ENCODE assay signal across 8 mouse cellular contexts in the genomic region with DNA sequence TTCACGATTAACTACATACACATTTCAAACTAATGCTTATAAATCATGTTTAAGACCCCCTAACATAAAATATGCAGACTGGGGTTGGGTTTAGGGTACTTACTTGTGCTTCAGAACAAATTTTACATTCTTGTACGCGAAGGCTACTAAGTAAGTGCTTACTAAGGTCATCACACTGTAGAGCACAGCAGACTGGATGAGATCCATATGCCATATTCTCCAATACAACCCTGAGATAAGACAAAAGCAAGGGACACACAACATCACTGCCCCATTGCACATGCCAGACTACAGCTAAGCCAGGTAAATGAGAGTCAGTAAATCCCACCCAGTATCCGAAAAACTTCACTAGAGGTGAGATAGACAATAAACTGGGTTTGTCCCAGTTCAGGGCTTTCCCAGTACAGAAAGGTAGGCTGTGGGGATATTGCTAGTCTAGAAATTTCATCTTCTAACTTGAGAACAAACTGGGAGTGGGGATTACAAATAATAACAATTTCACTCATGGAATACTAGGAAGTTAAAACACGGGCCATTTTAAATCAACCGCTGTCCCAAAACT. TPM values are rescaled to one million over a fixed set of nuclear protein-coding genes. Genes with fewer than 3 reads are reported as not detected.
DNase-seq lines count a peak whose midpoint lies in the region; ATAC-seq and TF ChIP-seq lines count a peak whose summit lies in the region.
"Had no signal": no experiment of that assay in that cellular context is flagged by ENCODE, and none has a peak within 500 bp of the region (broad histone marks: within the 10 kb centered on the region; RNA-seq: fewer than 3 reads in every experiment).

No protein-coding gene starts in this region.

- H3K4me3 ChIP-seq in lung, embryonic 16.5 days (ENCODE audit: low read length) = peak overlapping the region; percentile 69
- H3K4me3 ChIP-seq in embryonic fibroblast, embryonic 13.5 days (ENCODE audit: insufficient read depth, low read length) = peak overlapping the region; percentile 90
- H3K4me3 ChIP-seq in limb, embryonic 12.5 days (replicated peaks) = peak overlapping the region; percentile 82
- H3K4me3 ChIP-seq in small intestine, adult 2 months (ENCODE audit: low read depth, low read length) = peak overlapping the region; percentile 86

- no peak for TF ChIP-seq POLR2A in embryonic fibroblast, embryonic 13.5 days (IDR thresholded peaks at IDR 0.05; ENCODE audit: low read depth, low read length)
- TF ChIP-seq POLR2A in small intestine, adult 2 months (IDR thresholded peaks at IDR 0.05; ENCODE audit: low read depth, low read length) = no peak

- no peak for ATAC-seq in lung, embryonic 16.5 days (ENCODE audit: low read depth)
- no peak for ATAC-seq in limb, embryonic 12.5 days (ENCODE audit: insufficient number of reproducible peaks, insufficient read depth, low FRiP score, low TSS enrichment, low read depth)

- no peak for DNase-seq in lung, postnatal 36 days
- no peak for DNase-seq in frontal cortex, postnatal 36 days (ENCODE audit: low spot score in 2 of 2)
- no peak for DNase-seq in left cerebral cortex, postnatal 25 days (ENCODE audit: low spot score in 2 of 2)
- DNase-seq: cerebellum, adult 9-11 months had no signal

- intact Hi-C loops in left cerebral cortex, postnatal 25 days (cut with DNase I) = loop anchor here (2.0 to 5.0 kb wide), 4 partner anchors 46 to 541 kb away; no protein-coding TSS in a partner anchor

- peak overlapping the region; percentile 90 for H3K27ac ChIP-seq in lung, embryonic 16.5 days (ENCODE audit: low read length)
- peak overlapping the region; percentile 56 for H3K27ac ChIP-seq in embryonic fibroblast, embryonic 13.5 days (ENCODE audit: insufficient read depth, low read length)
- H3K27ac ChIP-seq in limb, embryonic 12.5 days = peak overlapping the region; percentile 91
- H3K27ac ChIP-seq in small intestine, adult 2 months (ENCODE audit: insufficient read depth, low read depth, low read length) = no peak overlapping the region; the same call in 1 of the 2 replicates

- WGBS in lung, embryonic 16.5 days = 17% methylated on average over 6 of the region's 6 CpGs
- WGBS in limb, embryonic 12.5 days = 31% methylated on average over 6 of the region's 6 CpGs
- 34% methylated on average over 6 of the region's 6 CpGs for WGBS in small intestine, adult 2 months

- no peak for TF ChIP-seq CTCF in embryonic fibroblast, embryonic 13.5 days (IDR thresholded peaks at IDR 0.05; ENCODE audit: borderline replicate concordance, insufficient read depth, low read length)
- TF ChIP-seq CTCF in small intestine, adult 2 months (IDR thresholded peaks at IDR 0.05; ENCODE audit: extremely low read depth, insufficient read length, insufficient replicate concordance, low read depth, low read length) = no peak

- peak overlapping the region; percentile 86 for H3K4me2 ChIP-seq in lung, embryonic 16.5 days (ENCODE audit: low read depth, low read length)
- peak overlapping the region; percentile 87 for H3K4me2 ChIP-seq in limb, embryonic 12.5 days

- H3K36me3 ChIP-seq in lung, embryonic 16.5 days (ENCODE audit: control insufficient read depth, insufficient read depth, low read length) = peaks cover 28% of the 10 kb centered on the region
- H3K36me3 ChIP-seq in limb, embryonic 12.5 days = peaks cover 40% of the 10 kb centered on the region
- H3K36me3 ChIP-seq in small intestine, adult 2 months (ENCODE audit: control insufficient read depth, insufficient read depth, low read length) = peaks cover 29% of the 10 kb centered on the region

- peaks cover 7% of the 10 kb centered on the region; the same call in 1 of the 2 replicates for H3K4me1 ChIP-seq in lung, embryonic 16.5 days (replicated peaks; ENCODE audit: control insufficient read depth, insufficient read depth, low read length)
- H3K4me1 ChIP-seq in embryonic fibroblast, embryonic 13.5 days (ENCODE audit: control insufficient read depth, insufficient read depth, low read length) = 0 out of 2 replicates have a peak, but pooled peaks cover 4% of the 10 kb centered on the region
- peaks cover 9% of the 10 kb centered on the region for H3K4me1 ChIP-seq in limb, embryonic 12.5 days (replicated peaks)
- no peaks in the 10 kb centered on the region for H3K4me1 ChIP-seq in small intestine, adult 2 months (ENCODE audit: control insufficient read depth, insufficient read depth, insufficient read length, low read length)

- H3K9ac ChIP-seq in lung, embryonic 16.5 days (ENCODE audit: low read length) = peak overlapping the region; percentile 87
- peak overlapping the region; percentile 83 for H3K9ac ChIP-seq in limb, embryonic 12.5 days (replicated peaks)

- no peaks in the 10 kb centered on the region for H3K9me3 ChIP-seq in lung, embryonic 16.5 days (ENCODE audit: control insufficient read depth, low read length)
- H3K9me3 ChIP-seq in limb, embryonic 12.5 days = no peaks in the 10 kb centered on the region

- H3K27me3 ChIP-seq in lung, embryonic 16.5 days (ENCODE audit: control insufficient read depth, insufficient read depth, low read depth, low read length) = no peaks in the 10 kb centered on the region
- no peaks in the 10 kb centered on the region for H3K27me3 ChIP-seq in limb, embryonic 12.5 days
- no peaks in the 10 kb centered on the region for H3K27me3 ChIP-seq in small intestine, adult 2 months (ENCODE audit: control insufficient read depth, insufficient read depth, low read length)

RNA-seq across cellular contexts. Expression of a gene that starts 1.1 kb away (rescaled TPM):
- 301 and 311 TPM in 2 replicates for polyA plus RNA-seq in lung, embryonic 16.5 days (2015; fragmentation: Nextera tagmentation; extraction: Ambion mirVana)
- polyA plus RNA-seq in embryonic fibroblast, embryonic 13.5 days (2011; ENCODE audit: insufficient read length, low read depth, missing spikeins) = 458 and 500 TPM in 2 replicates
- 247 and 258 TPM in 2 replicates for polyA plus RNA-seq in limb, embryonic 12.5 days (2016; fragmentation: Nextera tagmentation; extraction: Ambion mirVana)
- polyA plus RNA-seq in small intestine, adult 2 months (2012; rRNA removed) = 18.1 and 27.3 TPM in 2 replicates
- total RNA-seq in left cerebral cortex, postnatal 25 days (2021) = 10 to 100 TPM; 86.2 to 92.5 TPM
